Mouse (Mus musculus): ENCODE measurements around the gene Skiv2l.

- TF ChIP-seq CTCF (IDR thresholded peaks at IDR 0.05; ENCODE audit: low read depth): no peak
- TF ChIP-seq EP300 (IDR thresholded peaks at IDR 0.05; ENCODE audit: low read depth): no peak
Measured at GRCm38 (mm10) chr17:34844884-34845283, 5.1 kb downstream of the Skiv2l start.

Data from heart, postnatal 0 days (tissue).